Mouse (Mus musculus) heart, adult 2 months (tissue): ENCODE measurements around the gene Abcd4.

ENCODE experiments used
- CTCF ChIP-seq: fragments of 200-600 bp; IDR thresholded peaks from 2 replicates; pipeline ENCODE4 v1.8.1; 2022; ENCODE audit warnings: antibody characterized with exemption, mild to moderate bottlenecking, moderate library complexity
- EP300 ChIP-seq: fragments of 200-500 bp; IDR thresholded peaks from 2 replicates; pipeline ENCODE4 v1.6.1; 2011; ENCODE audit warnings: low read depth, low read length, control low read depth; ENCODE audit not compliant: insufficient read depth
- POLR2A ChIP-seq: fragments of 200-500 bp; IDR thresholded peaks from 2 replicates; pipeline ENCODE4 v1.6.1; 2011; ENCODE audit warnings: mild to moderate bottlenecking, low read depth, low read length, control low read depth; ENCODE audit not compliant: insufficient read depth

DNA sequence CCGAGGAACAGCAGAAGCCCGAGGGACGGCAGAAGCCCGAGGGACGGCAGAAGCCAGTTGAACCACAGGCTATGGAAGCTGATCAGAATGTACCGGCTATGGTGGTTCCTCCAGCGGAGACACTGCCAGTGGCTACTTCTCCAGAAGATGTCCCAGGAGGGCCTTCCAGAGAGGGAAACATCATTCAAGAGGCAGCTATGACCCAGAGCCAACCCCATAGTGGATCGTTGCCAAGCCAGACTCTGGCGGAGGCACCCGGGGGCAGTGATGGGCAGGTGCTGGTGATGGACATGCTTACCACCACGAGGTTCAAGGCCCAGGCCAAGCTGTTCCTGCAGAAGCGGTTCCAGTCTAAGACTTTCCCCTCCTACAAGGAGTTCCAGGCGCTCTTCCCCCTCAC is 33.0 kb upstream of the Abcd4 start:
- TF ChIP-seq POLR2A (no peak), CTCF (no peak), EP300 (no peak)
